Mouse (Mus musculus) stomach, postnatal 0 days (tissue): Measurements from ENCODE around the gene Gm4305.
"Not testable (repeated sequence)": the region's sequence is repeated elsewhere in the genome, so short reads cannot be mapped to it uniquely, and the experiment has no call there.

Source experiments
- CTCF ChIP-seq: IDR thresholded peaks from 2 replicates; pipeline ENCODE4 v1.5.1; 2016; ENCODE audit warnings: antibody characterized with exemption, low read depth, mild to moderate bottlenecking, moderate library complexity
- EP300 ChIP-seq: optimal IDR thresholded peaks from 2 replicates; pipeline ENCODE3; 2016; ENCODE audit warnings: antibody characterized with exemption

- TF ChIP-seq EP300, CTCF: not testable (repeated sequence)
Measured at GRCm38 (mm10) chr10:100382460-100382859, 31.6 kb downstream of the Gm4305 start, which contains the start of gene Gm4312.
